Mouse (Mus musculus): ENCODE measurements around the gene Clgn.

- TF ChIP-seq CTCF (conservative IDR thresholded peaks at IDR 0.05 in 1 of 2, IDR thresholded peaks at IDR 0.05 in 1 of 2; ENCODE audit: low read depth in 2 of 2, low read length in 2 of 2) = no peak
- no peak for TF ChIP-seq E2F4 (IDR thresholded peaks at IDR 0.05; ENCODE audit: insufficient replicate concordance, low read depth, low read length)
- TF ChIP-seq SMC3 (IDR thresholded peaks at IDR 0.05; ENCODE audit: low read depth, low read length) = no peak
Measured at GRCm38 (mm10) chr8:83417970-83418369, 28.3 kb downstream of the Clgn start.

Data from CH12.LX (cell line).